Mouse (Mus musculus): ENCODE data around the gene Gm10428. TPM values are rescaled to one million over a fixed set of nuclear protein-coding genes. Genes with fewer than 3 reads are reported as not detected.

Gene Gm10428
- total RNA-seq, 2 experiments from 2014 or later = not detected

DNA sequence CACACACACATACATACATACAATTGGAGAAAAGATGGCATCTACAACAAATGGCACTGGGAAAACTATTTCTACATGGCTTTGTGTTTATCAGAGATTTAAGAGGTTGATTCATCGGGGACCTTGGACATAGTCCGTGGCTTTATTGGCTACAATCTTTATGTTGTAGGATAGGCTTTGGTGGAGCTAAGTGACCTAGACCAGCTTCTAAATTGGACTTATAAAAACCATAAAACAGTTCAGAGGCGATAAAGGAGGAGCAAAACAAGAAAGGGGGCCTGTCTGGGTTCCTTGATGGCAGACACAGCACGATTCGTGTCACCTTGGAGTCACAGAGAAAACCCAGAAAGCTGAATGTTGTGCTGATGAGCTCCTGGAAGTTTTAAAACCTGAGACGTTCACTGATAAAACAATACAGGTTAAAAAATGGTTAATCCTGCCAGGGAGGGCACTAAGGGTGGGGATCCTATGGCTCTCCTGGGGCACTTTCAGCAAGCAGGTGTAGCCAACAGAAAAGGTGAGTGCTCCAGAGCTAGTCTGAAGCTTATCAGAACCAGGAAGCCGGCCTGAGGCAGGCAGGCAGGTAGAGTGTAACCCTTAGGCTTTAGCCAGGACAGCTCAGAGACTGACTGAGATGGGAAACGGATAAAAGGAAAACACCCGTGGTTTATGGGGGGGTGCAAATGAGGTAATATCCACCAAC, 8.0 kb downstream of the Gm10428 start:
- DNase-seq (ENCODE audit: extremely low spot score in 1 of 2, low spot score in 1 of 2) = no peak

DNA sequence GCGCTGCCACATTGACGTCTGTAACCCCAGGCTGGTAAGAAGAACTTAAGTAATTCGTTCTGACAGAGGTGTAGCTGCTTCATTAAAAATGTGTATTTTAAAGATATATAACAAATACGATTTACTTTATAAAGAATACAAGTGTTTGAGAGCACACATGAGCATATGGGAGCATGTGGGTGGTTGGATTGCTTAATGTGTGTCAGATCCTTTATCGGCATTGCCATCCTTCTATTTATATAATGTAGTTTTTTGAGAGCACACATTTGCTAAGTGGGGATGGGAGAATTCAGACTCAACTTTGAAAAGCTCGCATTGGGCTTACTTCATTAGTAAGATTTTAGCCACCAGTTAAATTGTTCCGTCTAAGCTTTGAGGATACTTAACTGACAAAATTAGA, 23.6 kb downstream of the Gm10428 start:
- DNase-seq (ENCODE audit: extremely low spot score in 1 of 2, low spot score in 1 of 2) = no peak

DNA sequence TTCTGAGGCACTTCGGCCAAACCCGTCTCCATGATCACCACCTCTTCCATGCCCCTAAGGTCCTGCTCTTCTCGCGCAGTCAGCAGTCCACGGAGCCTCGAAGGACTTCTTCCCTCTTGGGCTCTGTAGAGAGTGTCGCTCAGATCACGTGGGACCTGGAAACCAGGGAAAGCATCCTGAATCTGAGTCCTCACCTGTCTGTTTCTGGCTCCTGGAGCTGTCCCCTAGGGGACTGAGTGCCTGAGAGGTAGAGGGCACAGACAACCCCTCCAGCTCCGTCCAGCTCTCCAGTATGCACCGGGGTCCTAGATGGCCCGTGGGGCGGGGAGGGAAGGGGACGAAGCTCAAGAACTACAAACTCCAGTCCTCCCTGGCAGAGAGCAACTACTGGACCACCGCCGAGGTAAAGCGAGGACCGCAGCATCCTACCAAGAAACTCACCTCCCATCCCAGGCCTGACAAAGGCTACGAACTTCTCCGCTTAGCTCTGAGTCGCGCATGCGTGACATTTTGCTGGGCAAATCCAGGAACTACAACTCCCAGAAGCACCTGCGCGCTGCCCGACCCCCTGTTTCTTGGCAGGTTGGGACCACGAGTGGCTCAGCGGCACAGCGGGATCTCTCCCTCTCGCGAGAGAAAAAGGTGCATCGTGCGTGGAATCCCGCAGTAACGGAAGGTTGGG, 36.2 kb downstream of the Gm10428 start, which contains the start of gene Zfp286:
TSS of gene Zfp286 (minus strand) at position 528 of the 682 bp plus-strand sequence.
- peak; percentile 82 for DNase-seq (ENCODE audit: extremely low spot score in 1 of 2, low spot score in 1 of 2)

DNA sequence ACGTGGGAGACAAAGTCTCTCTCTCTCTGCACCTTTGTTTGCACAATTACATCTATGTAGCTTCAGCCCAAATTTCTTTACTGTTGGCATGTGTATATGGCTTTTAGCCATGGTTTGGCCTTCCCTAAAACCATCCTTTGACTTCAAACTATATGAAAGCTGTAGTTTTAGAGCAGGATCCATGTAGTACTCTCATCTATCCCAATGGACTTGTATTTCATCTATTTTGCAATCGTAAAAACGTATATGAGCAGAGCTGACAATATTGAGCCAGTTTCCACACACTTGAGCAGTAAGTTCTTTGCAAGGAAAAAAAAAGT, 36.7 kb downstream of the Gm10428 start:
- no peak for DNase-seq (ENCODE audit: extremely low spot score in 1 of 2, low spot score in 1 of 2)

Other genes starting within 250 kb of the Gm10428 start
- 10 to 100 TPM; 41.1 to 44.8 TPM for gene Cenpv, start 213.8 kb upstream of the Gm10428 start, total RNA-seq (2021)
- gene Ubb, start 201.9 kb upstream of the Gm10428 start, total RNA-seq (2021) = 1,000 to 10,000 TPM; 1,687 to 1,997 TPM
- gene Trpv2, start 178.6 kb upstream of the Gm10428 start, total RNA-seq (2021) = 10 to 100 TPM; 14.3 to 16.0 TPM
- 1 to 10 TPM; 8.1 to 9.9 TPM for gene Lrrc75a, start 104.6 kb upstream of the Gm10428 start, total RNA-seq (2021)
- 10 to 100 TPM; 16.5 to 17.9 TPM for gene Mmgt2, start 104.4 kb upstream of the Gm10428 start, total RNA-seq (2021)
- 10 to 100 TPM; 15.5 to 19.2 TPM for gene Zfp287, start 21.2 kb upstream of the Gm10428 start, total RNA-seq (2021)
- 10 to 100 TPM; 21.9 to 22.8 TPM for gene Zfp286, start 36.4 kb downstream of the Gm10428 start, total RNA-seq (2021)
- 1 to 10 TPM; 2.2 to 2.5 TPM for gene Trim16, start 67.1 kb downstream of the Gm10428 start, total RNA-seq (2021)
- gene Fbxw10, start 94.0 kb downstream of the Gm10428 start, total RNA-seq (2021) = 1 to 10 TPM; 1.3 to 1.6 TPM
- 10 to 100 TPM; 28.9 to 30.2 TPM for gene Tvp23b, start 126.4 kb downstream of the Gm10428 start, total RNA-seq (2021)
- gene Cdrt4, start 198.1 kb downstream of the Gm10428 start, total RNA-seq (2021) = under 1 TPM in 1 of 2 experiments, not detected in 1; 0.39 TPM

All from layer of hippocampus, postnatal 25 days (tissue).